Mouse (Mus musculus) kidney, postnatal 36 days (tissue): ENCODE data around the gene Slc8b1.
A peak's percentile ranks its signal among the peaks of the same experiment; 100 is the strongest.

Experiments used
- DNase-seq, 2 experiments: peaks; one replicate each; pipeline ENCODE4 v3.0.0; 2021 to 2022; ENCODE audit warnings: mixed read lengths in 2 of 2

The Slc8b1 gene

GRCm38 (mm10) chr5:120527296-120527964 is 16.5 kb downstream of the Slc8b1 start:
- DNase-seq, result no peak

- DNase-seq, result no peak
Measured at GRCm38 (mm10) chr5:120531631-120532030, 20.7 kb downstream of the Slc8b1 start.

GRCm38 (mm10) chr5:120534071-120534685 is 23.2 kb downstream of the Slc8b1 start:
- no peak for DNase-seq

- no peak for DNase-seq
Measured at GRCm38 (mm10) chr5:120534686-120535075, 23.7 kb downstream of the Slc8b1 start.

GRCm38 (mm10) chr5:120536046-120536445 is 25.1 kb downstream of the Slc8b1 start:
- DNase-seq, result peak in 1 of 2 experiments; percentile 47

- no peak for DNase-seq
Measured at GRCm38 (mm10) chr5:120536632-120537031, 25.7 kb downstream of the Slc8b1 start.

GRCm38 (mm10) chr5:120548236-120548850 is 37.4 kb downstream of the Slc8b1 start:
- no peak for DNase-seq

- DNase-seq, result peak; percentile 55 to 69
Measured at GRCm38 (mm10) chr5:120550137-120550536, 39.2 kb downstream of the Slc8b1 start.

- no peak for DNase-seq
Measured at GRCm38 (mm10) chr5:120550673-120551072, 39.7 kb downstream of the Slc8b1 start.

GRCm38 (mm10) chr5:120555871-120556270 is 44.9 kb downstream of the Slc8b1 start:
- DNase-seq, result no peak

GRCm38 (mm10) chr5:120558041-120558440 is 47.1 kb downstream of the Slc8b1 start:
- no peak for DNase-seq

GRCm38 (mm10) chr5:120558762-120559161 is 47.8 kb downstream of the Slc8b1 start:
- DNase-seq, result no peak

- peak in 1 of 2 experiments; percentile 36 for DNase-seq
Measured at GRCm38 (mm10) chr5:120560129-120560615, 49.2 kb downstream of the Slc8b1 start.

- DNase-seq, result peak; percentile 91 to 93
Measured at GRCm38 (mm10) chr5:120560616-120561311, 49.8 kb downstream of the Slc8b1 start.

- peak; percentile 88 to 91 for DNase-seq
Measured at GRCm38 (mm10) chr5:120562956-120563913, 52.3 kb downstream of the Slc8b1 start.

- DNase-seq, result no peak
Measured at GRCm38 (mm10) chr5:120563914-120564311, 52.9 kb downstream of the Slc8b1 start.

- DNase-seq, result peak; percentile 49 to 53
Measured at GRCm38 (mm10) chr5:120565171-120565905, 54.4 kb downstream of the Slc8b1 start.

GRCm38 (mm10) chr5:120566101-120566500 is 55.1 kb downstream of the Slc8b1 start:
- peak; percentile 82 to 83 for DNase-seq

- peak; percentile 58 to 72 for DNase-seq
Measured at GRCm38 (mm10) chr5:120566681-120567252, 55.8 kb downstream of the Slc8b1 start.

GRCm38 (mm10) chr5:120567253-120567701 is 56.3 kb downstream of the Slc8b1 start:
- peak; percentile 67 to 72 for DNase-seq

- DNase-seq, result no peak
Measured at GRCm38 (mm10) chr5:120567761-120568211, 56.8 kb downstream of the Slc8b1 start.
